Mouse (Mus musculus): ENCODE data around the gene Mdc1.

- TF ChIP-seq CTCF (conservative IDR thresholded peaks at IDR 0.05; ENCODE audit: insufficient read depth, insufficient read length, low read depth, low read length) (no peak), POLR2A (IDR thresholded peaks at IDR 0.05; ENCODE audit: low read depth, low read length) (no peak)
Observed at GRCm38 (mm10) chr17:35842006-35842405, 691 bp downstream of the Mdc1 start.
